Mouse (Mus musculus) kidney, postnatal 25 days (tissue): ENCODE data around the gene Elovl5.
"Not testable (repeated sequence)": the region's sequence is repeated elsewhere in the genome, so short reads cannot be mapped to it uniquely, and the experiment has no call there.

Experiments used
- DNase-seq, 2 experiments: peaks; one replicate each; pipeline ENCODE4 v3.0.0; 2021; ENCODE audit warnings: mixed read lengths in 2 of 2

Gene Elovl5

GRCm38 (mm10) chr9:77955964-77956363 is 38.8 kb downstream of the Elovl5 start:
- DNase-seq, result no peak

GRCm38 (mm10) chr9:77958327-77958726 is 41.2 kb downstream of the Elovl5 start:
- DNase-seq, result no peak

- no peak for DNase-seq
Observed at GRCm38 (mm10) chr9:77959759-77960158, 42.6 kb downstream of the Elovl5 start.

GRCm38 (mm10) chr9:77961350-77961749 is 44.2 kb downstream of the Elovl5 start:
- no peak for DNase-seq

- peak; percentile 65 to 85 for DNase-seq
Observed at GRCm38 (mm10) chr9:77964084-77964483, 46.9 kb downstream of the Elovl5 start.

GRCm38 (mm10) chr9:77965287-77965686 is 48.1 kb downstream of the Elovl5 start:
- no peak for DNase-seq

- DNase-seq, result no peak
Observed at GRCm38 (mm10) chr9:77965768-77966552, 48.8 kb downstream of the Elovl5 start.

GRCm38 (mm10) chr9:77966861-77967260 is 49.7 kb downstream of the Elovl5 start:
- DNase-seq, result no peak

GRCm38 (mm10) chr9:77967584-77968163 is 50.5 kb downstream of the Elovl5 start:
- DNase-seq, result no peak

GRCm38 (mm10) chr9:77969192-77969953 is 52.2 kb downstream of the Elovl5 start:
- DNase-seq, result no peak

GRCm38 (mm10) chr9:77979000-77979399 is 61.8 kb downstream of the Elovl5 start:
- no peak for DNase-seq

GRCm38 (mm10) chr9:77982616-77983015 is 65.5 kb downstream of the Elovl5 start:
- DNase-seq, result no peak

GRCm38 (mm10) chr9:77983521-77983920 is 66.4 kb downstream of the Elovl5 start:
- DNase-seq, result no peak

- no peak for DNase-seq
Observed at GRCm38 (mm10) chr9:77986153-77986795, 69.1 kb downstream of the Elovl5 start.

GRCm38 (mm10) chr9:77989626-77990025 is 72.5 kb downstream of the Elovl5 start:
- DNase-seq, result no peak

GRCm38 (mm10) chr9:77990278-77990677 is 73.1 kb downstream of the Elovl5 start:
- DNase-seq, result no peak

- DNase-seq, result no peak
Observed at GRCm38 (mm10) chr9:77991650-77992049, 74.5 kb downstream of the Elovl5 start.

- DNase-seq, result no peak
Observed at GRCm38 (mm10) chr9:77992276-77992675, 75.1 kb downstream of the Elovl5 start.

- no peak for DNase-seq
Observed at GRCm38 (mm10) chr9:77993101-77993500, 75.9 kb downstream of the Elovl5 start.

GRCm38 (mm10) chr9:77993538-77994255 is 76.5 kb downstream of the Elovl5 start:
- DNase-seq, result not testable (repeated sequence)

GRCm38 (mm10) chr9:77995235-77995634 is 78.1 kb downstream of the Elovl5 start:
- DNase-seq, result no peak
